Mouse (Mus musculus) CH12.LX (cell line): ENCODE results near the gene Xrra1.

Experiments used
- CTCF ChIP-seq, 2 experiments: IDR thresholded peaks in 1 of 2; conservative IDR thresholded peaks in 1 of 2; 2 replicates each; pipeline ENCODE4 v1.5.1; 2011 to 2012; ENCODE audit warnings: low read depth in 2 of 2, low read length in 2 of 2, improper control_type of control experiment in 1 of 2, inconsistent platforms in 1 of 2, mild to moderate bottlenecking in 1 of 2, moderate library complexity in 1 of 2
- MYC ChIP-seq: IDR thresholded peaks from 2 replicates; pipeline ENCODE4 v1.6.1; 2011; ENCODE audit warnings: low read depth, mild to moderate bottlenecking, improper control_type of control experiment, low read length
- PAX5 ChIP-seq: IDR thresholded peaks from 2 replicates; pipeline ENCODE4 v1.6.1; 2012; ENCODE audit warnings: low read length, inconsistent platforms, mixed read lengths
- POLR2AphosphoS2 ChIP-seq: IDR thresholded peaks from 2 replicates; pipeline ENCODE4 v1.6.1; 2011; ENCODE audit warnings: low read depth, low read length, improper control_type of control experiment
- ZNF384 ChIP-seq: IDR thresholded peaks from 2 replicates; pipeline ENCODE4 v1.6.1; 2012; ENCODE audit warnings: low read depth, low read length, improper control_type of control experiment, inconsistent platforms

DNA sequence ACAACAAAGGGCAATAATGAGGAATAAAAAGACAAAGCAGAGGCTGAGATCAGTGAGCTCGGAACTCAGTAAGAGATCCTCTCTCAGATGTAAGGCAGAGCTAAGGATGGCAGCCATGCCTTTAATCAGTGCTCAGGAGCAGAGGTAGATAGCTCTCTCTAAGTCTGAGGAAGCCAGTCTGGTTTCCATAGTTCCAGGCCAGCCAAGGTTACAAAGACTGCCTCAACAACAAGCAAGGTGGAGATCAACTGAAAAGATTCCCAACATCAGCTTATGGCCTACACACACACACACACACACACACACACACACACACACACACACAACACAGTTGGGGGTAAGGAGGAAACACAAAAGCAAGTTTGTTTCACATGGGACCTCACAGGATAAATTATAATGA lies 7.8 kb upstream of the Xrra1 start:
- TF ChIP-seq MYC: no peak
- TF ChIP-seq ZNF384: no peak
- no peak for TF ChIP-seq PAX5
- no peak for TF ChIP-seq POLR2AphosphoS2
- no peak for TF ChIP-seq CTCF (conservative IDR thresholded peaks at IDR 0.05 in 1 of 2, IDR thresholded peaks at IDR 0.05 in 1 of 2; ENCODE audit: low read depth in 2 of 2, low read length in 2 of 2)
